Mouse (Mus musculus) ES-Bruce4 (cell line): ENCODE data around the gene Dclre1b. TPM values are rescaled to one million over a fixed set of nuclear protein-coding genes. Genes with fewer than 3 reads are reported as not detected.
A peak's percentile ranks its signal among the peaks of the same experiment; 100 is the strongest.
"Not testable (repeated sequence)": the region's sequence is repeated elsewhere in the genome, so short reads cannot be mapped to it uniquely, and the experiment has no call there.

Experiments
- H3K27ac ChIP-seq: 2 replicates; pipeline ENCODE4 v1.5.1; 2012; ENCODE audit warnings: low read length, inconsistent platforms; ENCODE audit not compliant: insufficient read depth
- H3K27me3 ChIP-seq: 2 replicates; pipeline ENCODE4 v1.6.1; 2012; ENCODE audit warnings: mild to moderate bottlenecking, low read length, inconsistent platforms; ENCODE audit not compliant: control insufficient read depth, poor library complexity, insufficient read depth, severe bottlenecking
- H3K36me3 ChIP-seq: 2 replicates; pipeline ENCODE4 v1.6.1; 2012; ENCODE audit warnings: inconsistent platforms, mild to moderate bottlenecking, low read length, moderate library complexity; ENCODE audit not compliant: control insufficient read depth, poor library complexity, insufficient read depth, severe bottlenecking
- H3K4me1 ChIP-seq: one replicate; pipeline ENCODE4 v1.8.1; 2011; ENCODE audit warnings: low read length; ENCODE audit not compliant: control insufficient read depth, insufficient read depth
- H3K4me3 ChIP-seq: 2 replicates; pipeline ENCODE4 v1.5.1; 2011; ENCODE audit warnings: low read depth, mild to moderate bottlenecking, low read length
- H3K9ac ChIP-seq: 2 replicates; pipeline ENCODE4 v1.6.1; 2012; ENCODE audit warnings: low read depth, mild to moderate bottlenecking, inconsistent platforms; ENCODE audit not compliant: poor library complexity, severe bottlenecking
- H3K9me3 ChIP-seq: replicated peaks from 2 replicates; pipeline ENCODE4 v1.6.1; 2012; ENCODE audit warnings: mild to moderate bottlenecking, low read length, inconsistent platforms; ENCODE audit not compliant: control insufficient read depth, poor library complexity, insufficient read depth, severe bottlenecking
- CTCF ChIP-seq: IDR thresholded peaks from one replicate; pipeline ENCODE4 v1.8.1; 2011; ENCODE audit warnings: low read depth, low read length
- EP300 ChIP-seq: IDR thresholded peaks from 2 replicates; pipeline ENCODE4 v1.6.1; 2011; ENCODE audit warnings: low read depth, low read length; ENCODE audit not compliant: insufficient read depth
- POLR2A ChIP-seq: IDR thresholded peaks from one replicate; pipeline ENCODE4 v1.8.1; 2011; ENCODE audit warnings: low read length; ENCODE audit not compliant: insufficient read depth
- polyA plus RNA-seq: library from polyadenylated mRNA; stranded (reverse); fragments of >200 nt; gene quantifications from 2 replicates; pipeline ENCODE4 v1.2.4, GENCODE M21; 2011; ENCODE audit warnings: low read depth; ENCODE audit not compliant: missing spikeins, insufficient read depth, insufficient read length

Dclre1b gene
- polyA plus RNA-seq, 1 experiment = 9.3 TPM

DNA sequence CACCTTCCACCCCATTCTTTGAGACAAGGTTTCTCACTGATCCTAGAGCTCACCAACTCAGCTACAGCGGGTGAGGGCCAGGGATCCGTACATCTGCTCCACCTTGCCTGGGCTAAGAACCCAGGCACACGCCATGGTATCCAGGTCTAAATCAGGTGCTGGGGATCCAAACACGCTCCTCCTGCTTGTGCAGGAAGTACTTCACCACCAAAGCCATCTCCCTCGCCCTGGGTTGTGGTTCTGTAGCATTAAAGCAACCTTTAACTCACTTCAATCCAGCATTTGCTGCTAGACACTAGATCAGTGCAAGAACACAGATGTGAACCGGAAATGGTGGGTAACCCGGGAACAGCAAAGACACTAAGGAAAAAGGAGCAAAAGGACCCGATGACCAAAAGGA, 42.6 kb upstream of the Dclre1b start:
- H3K27ac ChIP-seq = no peak overlapping the region
- no peaks in the 10 kb centered on the region for H3K36me3 ChIP-seq
- H3K9me3 ChIP-seq = no peaks in the 10 kb centered on the region
- H3K4me3 ChIP-seq = no peak overlapping the region
- TF ChIP-seq CTCF = no peak
- no peak for TF ChIP-seq POLR2A
- no peak for TF ChIP-seq EP300
- no peaks in the 10 kb centered on the region for H3K4me1 ChIP-seq
- H3K27me3 ChIP-seq = peaks cover 1% of the 10 kb centered on the region; the same call in 1 of the 2 replicates
- H3K9ac ChIP-seq = no peak overlapping the region

- Histone ChIP-seq H3K4me1 (no peaks in the 10 kb centered on the region), H3K4me3 (no peak overlapping the region), H3K9ac (no peak overlapping the region), H3K27me3 (peaks cover 1% of the 10 kb centered on the region; the same call in 1 of the 2 replicates), H3K27ac (no peak overlapping the region), H3K9me3 (no peaks in the 10 kb centered on the region), H3K36me3 (no peaks in the 10 kb centered on the region)
- no peak for TF ChIP-seq EP300
These were observed 42.2 kb upstream of the Dclre1b start for GRCm38 (mm10) chr3:103851481-103851880.

DNA sequence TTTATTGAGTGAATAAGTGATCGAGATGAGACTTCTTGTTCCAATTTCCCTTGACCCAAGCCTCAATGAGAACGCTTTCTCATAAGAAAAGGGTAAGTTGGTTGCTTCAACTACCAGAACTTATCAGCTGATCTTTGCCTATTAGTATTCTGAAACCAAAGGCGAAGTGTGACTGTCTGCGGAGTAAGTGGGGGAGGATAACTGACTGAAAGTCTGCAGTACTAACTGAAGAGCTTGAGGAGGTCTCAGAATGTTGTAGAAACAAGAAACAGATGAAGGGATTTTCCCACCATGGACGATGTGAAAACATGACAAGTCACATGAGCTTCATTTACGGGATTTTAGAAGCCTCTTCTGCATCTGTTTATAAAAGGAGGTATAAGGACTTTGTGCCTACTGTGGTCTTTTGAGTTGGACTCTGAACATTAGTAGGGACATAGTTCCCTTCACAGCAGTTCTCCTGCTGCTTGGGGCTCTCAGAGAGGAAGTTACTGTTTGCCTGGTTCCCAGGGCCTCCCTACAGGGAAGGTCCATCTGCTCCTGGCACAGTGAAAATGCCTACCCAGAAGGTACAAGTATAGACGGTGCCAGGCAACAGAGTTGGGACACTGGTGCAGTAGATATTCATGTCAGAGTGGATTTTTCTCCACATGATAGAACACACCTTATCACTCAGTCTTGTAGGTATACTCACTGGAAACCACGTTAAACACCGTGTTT, 41.6 kb upstream of the Dclre1b start:
- no peak for TF ChIP-seq POLR2A
- TF ChIP-seq EP300 = no peak
- TF ChIP-seq CTCF = no peak
- Histone ChIP-seq H3K27ac (no peak overlapping the region), H3K9ac (no peak overlapping the region), H3K9me3 (no peaks in the 10 kb centered on the region), H3K36me3 (no peaks in the 10 kb centered on the region), H3K4me1 (no peaks in the 10 kb centered on the region), H3K27me3 (peaks cover 1% of the 10 kb centered on the region; the same call in 1 of the 2 replicates), H3K4me3 (no peak overlapping the region)

GRCm38 (mm10) chr3:103840946-103841345, 31.7 kb upstream of the Dclre1b start:
- peaks cover 27% of the 10 kb centered on the region for H3K9me3 ChIP-seq
- not testable (repeated sequence) for H3K9ac ChIP-seq, H3K4me1 ChIP-seq, H3K4me3 ChIP-seq, H3K27me3 ChIP-seq, H3K36me3 ChIP-seq
- peak overlapping the region; percentile 96 for H3K27ac ChIP-seq

GRCm38 (mm10) chr3:103840195-103840594, 31.0 kb upstream of the Dclre1b start:
- Histone ChIP-seq H3K9me3 (peaks cover 27% of the 10 kb centered on the region), H3K27ac (peak overlapping the region; percentile 96)
- not testable (repeated sequence) for H3K36me3 ChIP-seq, H3K9ac ChIP-seq, H3K27me3 ChIP-seq, H3K4me3 ChIP-seq, H3K4me1 ChIP-seq

GRCm38 (mm10) chr3:103839711-103840110, 30.5 kb upstream of the Dclre1b start:
- TF ChIP-seq CTCF (no peak), EP300 (no peak)
- H3K27ac ChIP-seq = peak overlapping the region; percentile 93

More at GRCm38 (mm10) chr3:103839711-103840110, 30.5 kb upstream of the Dclre1b start:
- no peak overlapping the region for H3K4me3 ChIP-seq
- H3K4me1 ChIP-seq = no peaks in the 10 kb centered on the region
- peaks cover 27% of the 10 kb centered on the region for H3K9me3 ChIP-seq
- no peaks in the 10 kb centered on the region for H3K27me3 ChIP-seq
- H3K9ac ChIP-seq = no peak overlapping the region
- no peaks in the 10 kb centered on the region; the same call in 1 of the 2 replicates for H3K36me3 ChIP-seq
